Mouse (Mus musculus): ENCODE measurements around the gene Grrp1. TPM values are rescaled to one million over a fixed set of nuclear protein-coding genes. Genes with fewer than 3 reads are reported as not detected.
A peak's percentile ranks its signal among the peaks of the same experiment; 100 is the strongest.
"Not testable (repeated sequence)": the region's sequence is repeated elsewhere in the genome, so short reads cannot be mapped to it uniquely, and the experiment has no call there.

Grrp1 gene
- polyA plus RNA-seq, 1 experiment from 2014 or later: 6.8 TPM

DNA sequence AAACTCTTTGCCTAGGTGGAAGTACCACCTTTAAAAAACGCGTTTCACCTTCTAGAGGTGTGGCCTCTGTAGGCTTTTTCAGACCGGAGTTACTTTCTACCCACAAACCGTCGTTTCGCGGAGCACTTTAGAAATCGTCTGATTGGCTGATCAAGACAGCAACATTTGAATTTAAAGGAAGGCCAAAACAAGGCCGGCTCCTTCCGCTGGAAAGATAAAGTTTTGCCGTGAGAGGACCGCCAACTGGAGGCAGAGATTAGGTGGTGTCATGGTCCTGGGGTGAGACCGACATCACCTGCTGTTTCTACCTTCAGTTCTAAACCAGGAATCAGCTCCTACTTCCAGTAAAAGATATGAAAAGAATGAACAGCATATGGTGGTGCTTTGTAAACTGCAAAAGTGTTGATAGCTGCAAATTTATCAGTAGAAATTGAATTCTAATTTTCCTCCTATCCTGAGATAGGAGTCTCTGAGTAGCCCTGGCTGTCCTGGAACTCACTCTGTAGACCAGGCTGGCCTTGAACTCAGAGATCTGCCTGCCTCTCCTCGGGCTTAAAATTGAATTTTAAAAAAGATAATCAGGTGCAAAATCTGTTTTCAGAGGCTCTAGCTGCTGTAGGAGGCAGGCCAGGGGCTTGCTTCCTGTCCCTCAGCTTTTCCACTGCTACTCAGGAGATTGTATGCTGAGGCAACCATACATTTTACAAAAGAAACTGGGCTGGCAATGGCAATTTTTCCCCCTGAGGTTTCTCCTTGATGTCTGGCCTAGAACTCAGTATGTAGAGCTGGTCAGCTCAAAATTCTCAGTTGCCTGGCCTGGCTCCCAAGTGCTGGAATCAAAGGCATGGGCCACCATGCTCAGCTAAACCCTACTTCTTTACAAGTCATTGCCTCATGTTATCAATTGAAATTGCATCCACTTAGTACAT, 19.8 kb upstream of the Grrp1 start:
- H3K9ac ChIP-seq (ENCODE audit: low read depth, low read length): peak overlapping the region; percentile 40; the same call in 1 of the 2 replicates
- no peak for ATAC-seq (ENCODE audit: low read depth)
- peak; percentile 89 for DNase-seq (ENCODE audit: low spot score)

GRCm38 (mm10) chr4:134272731-134273416, 19.0 kb upstream of the Grrp1 start:
- Histone ChIP-seq H3K4me2 (ENCODE audit: low read depth, low read length) (peak overlapping the region; percentile 46), H3K27me3 (replicated peaks; ENCODE audit: control insufficient read depth, insufficient read depth, low read length) (no peaks in the 10 kb centered on the region), H3K4me1 (ENCODE audit: control insufficient read depth, insufficient read depth, low read length) (peaks cover 6% of the 10 kb centered on the region), H3K9ac (ENCODE audit: low read depth, low read length) (0 out of 2 replicates have a peak overlapping the region, but pooled peaks have one; percentile 40), H3K27ac (replicated peaks; ENCODE audit: low read depth, low read length) (no peak overlapping the region; the same call in 1 of the 2 replicates), H3K4me3 (ENCODE audit: low read depth, low read length) (peak overlapping the region; percentile 14), H3K9me3 (ENCODE audit: control insufficient read depth, low read length) (no peaks in the 10 kb centered on the region), H3K36me3 (ENCODE audit: control insufficient read depth, insufficient read depth, low read length) (peaks cover 22% of the 10 kb centered on the region)
- DNase-seq (ENCODE audit: low spot score) (no peak), ATAC-seq (ENCODE audit: low read depth) (no peak)
- 20% methylated on average over 13 of the region's 13 CpGs for WGBS

More for the DNA sequence above, 19.8 kb upstream of the Grrp1 start:
- H3K27me3 ChIP-seq (replicated peaks; ENCODE audit: control insufficient read depth, insufficient read depth, low read length): no peaks in the 10 kb centered on the region
- H3K4me1 ChIP-seq (ENCODE audit: control insufficient read depth, insufficient read depth, low read length): peaks cover 6% of the 10 kb centered on the region
- H3K9me3 ChIP-seq (ENCODE audit: control insufficient read depth, low read length): no peaks in the 10 kb centered on the region
- H3K4me2 ChIP-seq (ENCODE audit: low read depth, low read length): peak overlapping the region; percentile 46
- WGBS: 4% methylated on average over 14 of the region's 14 CpGs
- H3K27ac ChIP-seq (replicated peaks; ENCODE audit: low read depth, low read length): peak overlapping the region; percentile 35
- H3K4me3 ChIP-seq (ENCODE audit: low read depth, low read length): peak overlapping the region; percentile 14
- H3K36me3 ChIP-seq (ENCODE audit: control insufficient read depth, insufficient read depth, low read length): peaks cover 30% of the 10 kb centered on the region

DNA sequence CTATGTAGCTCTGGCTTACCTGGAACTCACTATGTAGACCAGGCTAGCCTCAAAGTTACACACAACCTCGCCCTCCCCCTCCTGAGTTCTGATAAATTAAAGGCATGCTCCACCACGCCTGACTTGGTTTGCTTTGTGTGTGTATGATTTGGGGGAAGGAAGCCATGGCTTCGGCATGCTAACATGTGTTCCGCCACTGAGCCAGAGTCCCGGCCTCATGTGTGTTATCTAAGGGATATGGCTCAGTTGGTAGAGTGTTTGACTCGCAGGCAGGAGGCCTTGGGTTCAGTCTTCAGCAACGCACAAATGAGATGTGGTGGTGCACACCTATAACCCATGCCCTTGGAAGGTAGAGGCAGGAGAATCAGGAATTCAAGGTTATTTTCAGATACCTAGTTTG, 18.1 kb upstream of the Grrp1 start:
- no peak for DNase-seq (ENCODE audit: low spot score)
- no peak overlapping the region for H3K9ac ChIP-seq (ENCODE audit: low read depth, low read length)
- no peak overlapping the region for H3K4me2 ChIP-seq (ENCODE audit: low read depth, low read length)
- peaks cover 6% of the 10 kb centered on the region for H3K4me1 ChIP-seq (ENCODE audit: control insufficient read depth, insufficient read depth, low read length)
- WGBS: 78% methylated on average over 7 of the region's 7 CpGs
- H3K27ac ChIP-seq (replicated peaks; ENCODE audit: low read depth, low read length): no peak overlapping the region
- no peak for ATAC-seq (ENCODE audit: low read depth)
- no peaks in the 10 kb centered on the region for H3K9me3 ChIP-seq (ENCODE audit: control insufficient read depth, low read length)
- no peak overlapping the region for H3K4me3 ChIP-seq (ENCODE audit: low read depth, low read length)
- H3K36me3 ChIP-seq (ENCODE audit: control insufficient read depth, insufficient read depth, low read length): peaks cover 13% of the 10 kb centered on the region
- H3K27me3 ChIP-seq (replicated peaks; ENCODE audit: control insufficient read depth, insufficient read depth, low read length): no peaks in the 10 kb centered on the region

GRCm38 (mm10) chr4:134269622-134270021, 15.7 kb upstream of the Grrp1 start:
- H3K27me3 ChIP-seq (replicated peaks; ENCODE audit: control insufficient read depth, insufficient read depth, low read length); H3K4me1 ChIP-seq (ENCODE audit: control insufficient read depth, insufficient read depth, low read length); H3K9ac ChIP-seq (ENCODE audit: low read depth, low read length); DNase-seq (ENCODE audit: low spot score); H3K4me3 ChIP-seq (ENCODE audit: low read depth, low read length); H3K27ac ChIP-seq (replicated peaks; ENCODE audit: low read depth, low read length); H3K36me3 ChIP-seq (ENCODE audit: control insufficient read depth, insufficient read depth, low read length); H3K4me2 ChIP-seq (ENCODE audit: low read depth, low read length); ATAC-seq (ENCODE audit: low read depth); H3K9me3 ChIP-seq (ENCODE audit: control insufficient read depth, low read length): not testable (repeated sequence)

GRCm38 (mm10) chr4:134268102-134268655, 14.3 kb upstream of the Grrp1 start:
- ATAC-seq (ENCODE audit: low read depth): no peak
- WGBS: 87% methylated on average over 19 of the region's 19 CpGs
- no peak overlapping the region for H3K4me2 ChIP-seq (ENCODE audit: low read depth, low read length)

GRCm38 (mm10) chr4:134265860-134266585, 12.1 kb upstream of the Grrp1 start:
- no peaks in the 10 kb centered on the region for H3K27me3 ChIP-seq (replicated peaks; ENCODE audit: control insufficient read depth, insufficient read depth, low read length)
- no peak overlapping the region for H3K4me2 ChIP-seq (ENCODE audit: low read depth, low read length)
- DNase-seq (ENCODE audit: low spot score): no peak
- no peak overlapping the region for H3K4me3 ChIP-seq (ENCODE audit: low read depth, low read length)
- H3K36me3 ChIP-seq (ENCODE audit: control insufficient read depth, insufficient read depth, low read length): no peaks in the 10 kb centered on the region
- H3K9me3 ChIP-seq (ENCODE audit: control insufficient read depth, low read length): no peaks in the 10 kb centered on the region
- H3K9ac ChIP-seq (ENCODE audit: low read depth, low read length): no peak overlapping the region
- no peak overlapping the region for H3K27ac ChIP-seq (replicated peaks; ENCODE audit: low read depth, low read length)
- WGBS: 57% methylated on average over 9 of the region's 9 CpGs
- ATAC-seq (ENCODE audit: low read depth): no peak
- no peaks in the 10 kb centered on the region for H3K4me1 ChIP-seq (ENCODE audit: control insufficient read depth, insufficient read depth, low read length)

More at GRCm38 (mm10) chr4:134268102-134268655, 14.3 kb upstream of the Grrp1 start:
- Histone ChIP-seq H3K9me3 (ENCODE audit: control insufficient read depth, low read length) (no peaks in the 10 kb centered on the region), H3K4me3 (ENCODE audit: low read depth, low read length) (no peak overlapping the region), H3K9ac (ENCODE audit: low read depth, low read length) (no peak overlapping the region), H3K27ac (replicated peaks; ENCODE audit: low read depth, low read length) (no peak overlapping the region), H3K36me3 (ENCODE audit: control insufficient read depth, insufficient read depth, low read length) (no peaks in the 10 kb centered on the region), H3K4me1 (ENCODE audit: control insufficient read depth, insufficient read depth, low read length) (peaks cover 6% of the 10 kb centered on the region), H3K27me3 (replicated peaks; ENCODE audit: control insufficient read depth, insufficient read depth, low read length) (no peaks in the 10 kb centered on the region)
- DNase-seq (ENCODE audit: low spot score): no peak

DNA sequence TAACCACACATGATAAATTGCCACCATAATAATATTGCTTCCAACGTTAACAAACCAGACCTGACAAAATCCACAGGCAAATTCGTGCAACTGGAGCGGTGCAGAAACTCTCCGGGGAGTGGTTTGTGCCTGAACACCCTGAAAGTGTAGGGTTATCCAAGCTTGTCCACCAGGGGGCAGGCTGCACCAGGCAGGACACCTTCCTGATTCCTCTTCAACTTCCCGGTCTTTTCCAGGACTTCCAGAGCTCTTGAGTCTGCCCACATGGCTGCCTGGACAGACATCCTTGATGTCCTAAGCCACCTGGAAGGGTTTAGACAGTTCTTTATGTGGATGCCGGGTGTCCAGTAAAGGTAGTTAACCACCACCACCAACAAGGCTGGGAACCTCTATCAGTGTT, 9.3 kb upstream of the Grrp1 start:
- WGBS: 34% methylated on average over 6 of the region's 6 CpGs
- no peak overlapping the region for H3K9ac ChIP-seq (ENCODE audit: low read depth, low read length)
- no peak for DNase-seq (ENCODE audit: low spot score)

GRCm38 (mm10) chr4:134258354-134258753, 4.4 kb upstream of the Grrp1 start:
- Histone ChIP-seq H3K27me3 (replicated peaks; ENCODE audit: control insufficient read depth, insufficient read depth, low read length) (peaks cover 26% of the 10 kb centered on the region), H3K9me3 (ENCODE audit: control insufficient read depth, low read length) (no peaks in the 10 kb centered on the region), H3K4me2 (ENCODE audit: low read depth, low read length) (no peak overlapping the region), H3K4me1 (ENCODE audit: control insufficient read depth, insufficient read depth, low read length) (peaks cover 16% of the 10 kb centered on the region), H3K36me3 (ENCODE audit: control insufficient read depth, insufficient read depth, low read length) (no peaks in the 10 kb centered on the region), H3K4me3 (ENCODE audit: low read depth, low read length) (no peak overlapping the region), H3K9ac (ENCODE audit: low read depth, low read length) (no peak overlapping the region), H3K27ac (replicated peaks; ENCODE audit: low read depth, low read length) (no peak overlapping the region)
- 56% methylated on average over 11 of the region's 11 CpGs for WGBS
- DNase-seq (ENCODE audit: low spot score) (no peak), ATAC-seq (ENCODE audit: low read depth) (no peak)

More for the DNA sequence above, 9.3 kb upstream of the Grrp1 start:
- Histone ChIP-seq H3K4me2 (ENCODE audit: low read depth, low read length) (no peak overlapping the region), H3K4me1 (ENCODE audit: control insufficient read depth, insufficient read depth, low read length) (0 out of 2 replicates have a peak, but pooled peaks cover 2% of the 10 kb centered on the region), H3K4me3 (ENCODE audit: low read depth, low read length) (no peak overlapping the region), H3K9me3 (ENCODE audit: control insufficient read depth, low read length) (no peaks in the 10 kb centered on the region), H3K36me3 (ENCODE audit: control insufficient read depth, insufficient read depth, low read length) (no peaks in the 10 kb centered on the region), H3K27me3 (replicated peaks; ENCODE audit: control insufficient read depth, insufficient read depth, low read length) (no peaks in the 10 kb centered on the region), H3K27ac (replicated peaks; ENCODE audit: low read depth, low read length) (no peak overlapping the region)
- no peak for ATAC-seq (ENCODE audit: low read depth)
